ENCODE assay signal across 7 mouse cellular contexts in the genomic region with DNA sequence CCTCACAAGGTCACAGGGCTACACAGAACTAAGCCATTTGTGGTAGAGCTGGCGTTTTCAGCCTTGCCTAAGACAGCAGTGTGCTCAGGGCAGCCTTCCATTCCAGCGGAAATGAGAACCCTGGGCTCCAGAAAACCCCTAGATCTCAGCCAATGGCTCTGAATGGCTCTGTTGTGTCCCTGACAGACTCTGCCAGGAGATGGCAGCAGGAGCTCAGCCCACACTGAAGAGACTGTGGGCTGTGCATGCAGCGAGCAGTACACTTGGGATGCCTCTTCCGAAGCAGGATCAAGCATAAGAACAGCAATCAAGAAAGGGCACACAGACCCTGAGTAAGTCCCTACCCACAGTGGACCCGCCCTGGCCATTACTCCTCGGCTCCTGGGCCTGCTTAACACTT.
DNase-seq lines count a peak whose midpoint lies in the region; ATAC-seq and TF ChIP-seq lines count a peak whose summit lies in the region.
"Not testable (repeated sequence)": the region's sequence is repeated elsewhere in the genome, so short reads cannot be mapped to it uniquely, and the experiment has no call there.

No protein-coding gene starts in this region.

- not testable (repeated sequence) for H3K27me3 ChIP-seq in embryonic facial prominence, embryonic 15.5 days; heart, embryonic 11.5 days (ENCODE audit: control insufficient read depth, insufficient read depth, low read length); hindbrain, embryonic 14.5 days (ENCODE audit: control insufficient read depth, insufficient read depth, low read length); kidney, embryonic 15.5 days; liver, postnatal 0 days (ENCODE audit: insufficient read depth, low read length); midbrain, embryonic 13.5 days; neural tube, embryonic 15.5 days (replicated peaks)

- H3K36me3 ChIP-seq in embryonic facial prominence, embryonic 15.5 days; heart, embryonic 11.5 days (ENCODE audit: control insufficient read depth, insufficient read depth, low read length); hindbrain, embryonic 14.5 days (replicated peaks; ENCODE audit: control insufficient read depth, insufficient read depth); kidney, embryonic 15.5 days; liver, postnatal 0 days (replicated peaks; ENCODE audit: insufficient read depth, low read length); midbrain, embryonic 13.5 days; neural tube, embryonic 15.5 days: not testable (repeated sequence)

- not testable (repeated sequence) for H3K9ac ChIP-seq in embryonic facial prominence, embryonic 15.5 days; heart, embryonic 11.5 days (ENCODE audit: low read depth, low read length); hindbrain, embryonic 14.5 days; kidney, embryonic 15.5 days; liver, postnatal 0 days (replicated peaks); midbrain, embryonic 13.5 days (replicated peaks); neural tube, embryonic 15.5 days (replicated peaks)

- not testable (repeated sequence) for H3K4me3 ChIP-seq in embryonic facial prominence, embryonic 15.5 days (replicated peaks); heart, embryonic 11.5 days (ENCODE audit: low read depth, low read length); hindbrain, embryonic 14.5 days (replicated peaks; ENCODE audit: low read length); kidney, embryonic 15.5 days (replicated peaks); liver, postnatal 0 days (ENCODE audit: low read depth, low read length); midbrain, embryonic 13.5 days (replicated peaks); neural tube, embryonic 15.5 days (replicated peaks)

- WGBS in embryonic facial prominence, embryonic 15.5 days: no CpG with 5 or more reads among the region's 6 CpGs
- no CpG with 5 or more reads among the region's 6 CpGs for WGBS in heart, embryonic 11.5 days (ENCODE audit: insufficient replicate concordance)
- no CpG with 5 or more reads among the region's 6 CpGs for WGBS in hindbrain, embryonic 14.5 days
- no CpG with 5 or more reads among the region's 6 CpGs for WGBS in kidney, embryonic 15.5 days
- WGBS in liver, postnatal 0 days (ENCODE audit: insufficient replicate concordance): no CpG with 5 or more reads among the region's 6 CpGs
- no CpG with 5 or more reads among the region's 6 CpGs for WGBS in midbrain, embryonic 13.5 days
- WGBS in neural tube, embryonic 15.5 days: no CpG with 5 or more reads among the region's 6 CpGs

- not testable (repeated sequence) for TF ChIP-seq CTCF in liver, postnatal 0 days (IDR thresholded peaks at IDR 0.05; ENCODE audit: low read depth)

- not testable (repeated sequence) for H3K4me2 ChIP-seq in embryonic facial prominence, embryonic 15.5 days (replicated peaks); heart, embryonic 11.5 days; hindbrain, embryonic 14.5 days (replicated peaks); kidney, embryonic 15.5 days; liver, postnatal 0 days (ENCODE audit: low read depth, low read length); midbrain, embryonic 13.5 days (replicated peaks); neural tube, embryonic 15.5 days

- not testable (repeated sequence) for H3K4me1 ChIP-seq in embryonic facial prominence, embryonic 15.5 days; heart, embryonic 11.5 days (ENCODE audit: control insufficient read depth, insufficient read depth, low read length); hindbrain, embryonic 14.5 days (replicated peaks; ENCODE audit: control insufficient read depth, insufficient read depth, low read length); kidney, embryonic 15.5 days; liver, postnatal 0 days (ENCODE audit: insufficient read depth); midbrain, embryonic 13.5 days (replicated peaks); neural tube, embryonic 15.5 days

- H3K27ac ChIP-seq in embryonic facial prominence, embryonic 15.5 days (replicated peaks); heart, embryonic 11.5 days (ENCODE audit: low read depth, low read length); hindbrain, embryonic 14.5 days; kidney, embryonic 15.5 days; liver, postnatal 0 days (ENCODE audit: low read depth); midbrain, embryonic 13.5 days; neural tube, embryonic 15.5 days (replicated peaks): not testable (repeated sequence)

- not testable (repeated sequence) for TF ChIP-seq EP300 in liver, postnatal 0 days (IDR thresholded peaks at IDR 0.05; ENCODE audit: low read depth)

- not testable (repeated sequence) for H3K9me3 ChIP-seq in embryonic facial prominence, embryonic 15.5 days (replicated peaks); heart, embryonic 11.5 days (replicated peaks; ENCODE audit: control insufficient read depth, low read length); hindbrain, embryonic 14.5 days (ENCODE audit: control insufficient read depth, low read length); kidney, embryonic 15.5 days (replicated peaks); liver, postnatal 0 days (ENCODE audit: low read length); midbrain, embryonic 13.5 days; neural tube, embryonic 15.5 days (replicated peaks)

- peak; percentile 74 for ATAC-seq in embryonic facial prominence, embryonic 15.5 days (ENCODE audit: insufficient number of reproducible peaks, low FRiP score, low TSS enrichment, low read depth)
- ATAC-seq in heart, embryonic 11.5 days (replicated peaks; ENCODE audit: insufficient number of reproducible peaks, low FRiP score, low TSS enrichment): peak; percentile 58; the same call in 1 of the 2 replicates
- ATAC-seq in hindbrain, embryonic 14.5 days (ENCODE audit: low FRiP score): peak; percentile 94
- ATAC-seq in kidney, embryonic 15.5 days (replicated peaks; ENCODE audit: low FRiP score): peak; percentile 86
- peak; percentile 54 for ATAC-seq in liver, postnatal 0 days
- ATAC-seq in midbrain, embryonic 13.5 days: peak; percentile 96
- peak; percentile 92 for ATAC-seq in neural tube, embryonic 15.5 days (ENCODE audit: low FRiP score)

- DNase-seq in hindbrain, embryonic 14.5 days (ENCODE audit: low spot score); liver, postnatal 0 days: not testable (repeated sequence)
